Mouse (Mus musculus): ENCODE data around the gene Trhde.

DNA sequence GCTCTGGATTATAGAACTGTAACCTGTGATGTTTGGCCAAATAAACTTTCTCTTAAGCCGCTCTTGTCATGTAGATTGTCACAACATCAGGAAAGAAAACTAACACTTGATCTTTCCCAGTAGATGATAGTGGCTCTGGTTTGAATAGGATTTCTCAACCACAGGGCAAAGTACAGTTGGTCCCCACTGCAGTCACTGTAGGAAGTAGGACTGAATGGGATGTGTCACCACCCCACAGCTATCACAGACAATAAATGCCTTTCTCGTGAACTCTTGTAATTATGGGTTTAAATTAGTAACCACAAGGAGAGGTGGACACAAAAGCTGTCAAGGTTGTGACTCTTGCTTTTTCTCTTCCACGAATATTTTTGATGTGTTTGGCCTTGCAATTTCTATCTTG lies 431.3 kb downstream of the Trhde start:
- TF ChIP-seq CTCF (conservative IDR thresholded peaks at IDR 0.05; ENCODE audit: low read length) (no peak), POU5F1 (IDR thresholded peaks at IDR 0.05; ENCODE audit: borderline replicate concordance, low read length) (no peak)

Measured in E14TG2a.4 (cell line).